31 mouse cellular contexts compared by ENCODE assay signal in genomic region chr1:192402911-192403704, GRCm38 (mm10).
A peak's percentile ranks its signal among the peaks of the same experiment; 100 is the strongest.
DNase-seq lines count a peak whose midpoint lies in the region; ATAC-seq lines count a peak whose summit lies in the region.
"Had no signal": no experiment of that assay in that cellular context is flagged by ENCODE, and none has a peak within 500 bp of the region (broad histone marks: within the 10 kb centered on the region; RNA-seq: fewer than 3 reads in every experiment).

No protein-coding gene starts in this region.

- ATAC-seq in intestine, embryonic 16.5 days: peak; percentile 67
- ATAC-seq in cerebellum, adult (ENCODE audit: insufficient number of reproducible peaks, low FRiP score, low TSS enrichment): no peak
- ATAC-seq: CD4-positive, CD25-positive, alpha-beta regulatory T cell, adult 4 months; forebrain, embryonic 15.5 days; hindbrain, postnatal 0 days; lung, postnatal 0 days; midbrain, embryonic 13.5 days had no signal

- H3K27ac ChIP-seq in intestine, embryonic 16.5 days (ENCODE audit: low read length): no peak overlapping the region
- H3K27ac ChIP-seq: embryonic facial prominence, embryonic 13.5 days; forebrain, embryonic 10.5 days; forebrain, embryonic 15.5 days; gastrocnemius, adult 2 months; heart, embryonic 13.5 days; hindbrain, postnatal 0 days; limb, embryonic 10.5 days; limb, embryonic 15.5 days; liver, embryonic 13.5 days; macrophage; midbrain, embryonic 13.5 days; neural tube, embryonic 13.5 days; stomach, embryonic 15.5 days had no signal

- 85% methylated on average over 8 of the region's 8 CpGs for WGBS in intestine, embryonic 16.5 days

- H3K4me1 ChIP-seq in intestine, embryonic 16.5 days (ENCODE audit: control insufficient read depth, insufficient read depth, low read length): peaks cover 4% of the 10 kb centered on the region
- H3K4me1 ChIP-seq: heart, embryonic 13.5 days; liver, embryonic 13.5 days; midbrain, embryonic 13.5 days; stomach, embryonic 15.5 days had no signal

- H3K9me3 ChIP-seq in intestine, embryonic 16.5 days (ENCODE audit: control insufficient read depth, low read length): no peaks in the 10 kb centered on the region
- H3K9me3 ChIP-seq: embryonic facial prominence, embryonic 13.5 days; forebrain, embryonic 10.5 days; forebrain, embryonic 15.5 days; heart, embryonic 13.5 days; limb, embryonic 10.5 days; limb, embryonic 15.5 days; liver, embryonic 13.5 days; midbrain, embryonic 13.5 days; neural tube, embryonic 13.5 days; stomach, embryonic 15.5 days had no signal

- H3K9ac ChIP-seq in intestine, embryonic 16.5 days (ENCODE audit: low read depth, low read length): no peak overlapping the region
- H3K9ac ChIP-seq: embryonic facial prominence, embryonic 13.5 days; forebrain, embryonic 15.5 days; heart, embryonic 13.5 days; limb, embryonic 15.5 days; liver, embryonic 13.5 days; midbrain, embryonic 13.5 days; neural tube, embryonic 13.5 days; stomach, embryonic 15.5 days had no signal

- no peak overlapping the region for H3K4me3 ChIP-seq in intestine, embryonic 16.5 days (ENCODE audit: low read length)
- H3K4me3 ChIP-seq: embryonic facial prominence, embryonic 13.5 days; forebrain, embryonic 10.5 days; forebrain, embryonic 15.5 days; gastrocnemius, adult 2 months; heart, embryonic 13.5 days; limb, embryonic 10.5 days; limb, embryonic 15.5 days; liver, embryonic 13.5 days; midbrain, embryonic 13.5 days; neural tube, embryonic 13.5 days; stomach, embryonic 15.5 days had no signal

- DNase-seq in heart, adult 11 months: peak; percentile 76
- no peak for DNase-seq in heart, adult 18-20 months
- peak; percentile 44 for DNase-seq in R1 (ENCODE audit: low read depth, low spot score)
- DNase-seq in adrenal gland, postnatal 10 days: peak; percentile 25
- DNase-seq in thymus, postnatal 10 days (ENCODE audit: low spot score in 2 of 2): no peak
- DNase-seq: cerebellum, adult 9-10 months; cerebellum, postnatal 36 days; gastrocnemius, adult 2 months; gastrocnemius, postnatal 36 days; kidney, adult 2 months; kidney, postnatal 10 days; layer of hippocampus, postnatal 36 days; liver, embryonic 13.5 days; lung, adult 18-20 months; right cerebral cortex, postnatal 14 days; thymus, postnatal 36 days had no signal

- H3K27me3 ChIP-seq in intestine, embryonic 16.5 days (replicated peaks; ENCODE audit: control insufficient read depth, insufficient read depth, low read length): no peaks in the 10 kb centered on the region
- H3K27me3 ChIP-seq: embryonic facial prominence, embryonic 13.5 days; forebrain, embryonic 15.5 days; heart, embryonic 13.5 days; limb, embryonic 15.5 days; liver, embryonic 13.5 days; midbrain, embryonic 13.5 days; neural tube, embryonic 13.5 days; stomach, embryonic 15.5 days had no signal

- no peak overlapping the region for H3K4me2 ChIP-seq in intestine, embryonic 16.5 days (ENCODE audit: low read depth, low read length)
- H3K4me2 ChIP-seq: embryonic facial prominence, embryonic 13.5 days; forebrain, embryonic 15.5 days; heart, embryonic 13.5 days; limb, embryonic 15.5 days; liver, embryonic 13.5 days; midbrain, embryonic 13.5 days; neural tube, embryonic 13.5 days; stomach, embryonic 15.5 days had no signal

- H3K36me3 ChIP-seq in intestine, embryonic 16.5 days (ENCODE audit: control insufficient read depth, insufficient read depth, low read length): no peaks in the 10 kb centered on the region
- H3K36me3 ChIP-seq: embryonic facial prominence, embryonic 13.5 days; forebrain, embryonic 10.5 days; forebrain, embryonic 15.5 days; heart, embryonic 13.5 days; limb, embryonic 10.5 days; limb, embryonic 15.5 days; liver, embryonic 13.5 days; midbrain, embryonic 13.5 days; neural tube, embryonic 13.5 days; stomach, embryonic 15.5 days had no signal

Comparison
In these comparisons a context has a peak if more than half of its experiments do, and no peak if none do; other contexts are left out.
1. DNase-seq: peak in heart, adult 11 months (single experiment), R1 (single experiment) and adrenal gland, postnatal 10 days (single experiment); none in heart, adult 18-20 months (0 of 2) and thymus, postnatal 10 days (0 of 2).